Mouse (Mus musculus) kidney, adult 2 months (tissue): Measurements from ENCODE around the gene Ksr1. TPM values are rescaled to one million over a fixed set of nuclear protein-coding genes. Genes with fewer than 3 reads are reported as not detected.

ENCODE experiments used
- DNase-seq: peaks from one replicate; pipeline ENCODE4 v3.0.0; 2021
- H3K27ac ChIP-seq: fragments of 200-500 bp; 2 replicates; pipeline ENCODE4 v1.5.1; 2012; ENCODE audit warnings: low read depth, low read length, control low read depth, inconsistent platforms; ENCODE audit not compliant: insufficient read depth
- H3K27me3 ChIP-seq: fragments of 200-500 bp; replicated peaks from 2 replicates; pipeline ENCODE4 v1.6.1; 2012; ENCODE audit warnings: mild to moderate bottlenecking, moderate library complexity, low read length, inconsistent platforms; ENCODE audit not compliant: control insufficient read depth, insufficient read depth
- H3K36me3 ChIP-seq: fragments of 200-500 bp; 2 replicates; pipeline ENCODE4 v1.6.1; 2012; ENCODE audit warnings: mild to moderate bottlenecking, moderate library complexity, low read length, inconsistent platforms; ENCODE audit not compliant: control insufficient read depth, insufficient read depth
- H3K4me1 ChIP-seq: fragments of 200-500 bp; 2 replicates; pipeline ENCODE4 v1.6.1; 2011; ENCODE audit warnings: low read length; ENCODE audit not compliant: control insufficient read depth, insufficient read depth
- H3K4me3 ChIP-seq: fragments of 200-500 bp; 2 replicates; pipeline ENCODE4 v1.5.1; 2011; ENCODE audit warnings: mild to moderate bottlenecking, low read depth, low read length, control low read depth; ENCODE audit not compliant: insufficient read depth
- CTCF ChIP-seq: fragments of 200-500 bp; conservative IDR thresholded peaks from 2 replicates; pipeline ENCODE4 v1.5.1; 2011; ENCODE audit warnings: low read depth, mild to moderate bottlenecking, control low read depth, low read length, moderate library complexity, mixed read lengths; ENCODE audit not compliant: insufficient read depth, insufficient read length
- POLR2A ChIP-seq: fragments of 200-500 bp; IDR thresholded peaks from one replicate; pipeline ENCODE4 v1.6.1; 2011; ENCODE audit warnings: low read depth, low read length, control low read depth
- WGBS: fragments of 180-500 bp; shearing (Covaris S2); methylation state at CpG from one replicate; pipeline ENCODE4 v1.1.7; 2018; 5-methylcytosine and 5-hydroxymethylcytosine counted together
- polyA plus RNA-seq: library from polyadenylated mRNA; depleted of rRNA; stranded (reverse); fragments of >200 nt; gene quantifications from 2 replicates; pipeline ENCODE4 v1.2.3, GENCODE M21; 2012

The Ksr1 gene
- polyA plus RNA-seq, 1 experiment = 9.8 TPM

DNA sequence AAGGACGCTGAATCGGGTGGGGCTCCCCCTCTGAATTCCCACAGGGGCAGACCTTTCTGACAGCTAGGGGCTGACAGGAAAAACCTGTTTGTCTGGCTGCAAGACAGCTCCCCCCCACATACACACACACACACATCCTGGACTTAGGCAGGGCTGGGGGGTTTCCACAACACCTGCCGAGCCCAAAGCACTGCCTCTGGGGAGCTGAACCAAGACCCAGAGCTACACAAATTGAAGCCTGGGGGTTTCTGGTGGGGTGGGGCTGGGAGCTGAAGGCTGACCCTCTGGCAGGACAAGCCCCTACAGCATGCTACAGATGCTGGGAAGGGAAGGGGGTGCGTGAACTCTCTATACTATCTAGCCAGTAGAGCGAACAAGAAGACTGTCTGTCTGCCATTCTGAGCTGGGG lies 42.7 kb downstream of the Ksr1 start:
- no peak overlapping the region for H3K27ac ChIP-seq
- WGBS = 36% methylated on average over 5 of the region's 5 CpGs

DNA sequence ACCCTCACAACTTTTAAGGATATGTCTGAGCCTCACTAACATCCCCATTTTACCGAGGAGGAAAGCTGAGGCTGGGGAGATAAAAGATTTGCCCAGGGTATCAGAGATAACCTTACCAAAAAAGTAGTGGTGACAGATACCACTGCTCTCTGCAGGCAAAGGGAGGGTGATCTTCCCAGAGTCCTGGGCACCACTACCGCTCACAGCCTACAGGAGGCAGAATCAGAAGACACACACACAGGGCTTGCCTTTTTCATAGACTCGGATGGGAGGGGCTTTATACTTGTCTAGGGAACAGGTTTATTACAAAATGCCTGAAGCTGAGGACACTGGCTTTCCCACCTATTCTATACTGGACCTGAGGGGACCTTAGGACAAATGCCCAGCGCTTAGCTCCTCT lies 43.9 kb downstream of the Ksr1 start:
- no peaks in the 10 kb centered on the region for H3K27me3 ChIP-seq
- WGBS = 78% methylated on average over 4 of the region's 4 CpGs
- no peak for TF ChIP-seq POLR2A
- TF ChIP-seq CTCF = 0 out of 2 replicates have a peak, but pooled peaks have one; percentile 2
- no peak for DNase-seq
- H3K4me1 ChIP-seq = 0 out of 2 replicates have a peak, but pooled peaks cover 3% of the 10 kb centered on the region
- no peak overlapping the region for H3K27ac ChIP-seq
- no peak overlapping the region for H3K4me3 ChIP-seq
- no peaks in the 10 kb centered on the region for H3K36me3 ChIP-seq

More for the DNA sequence above, 42.7 kb downstream of the Ksr1 start:
- no peaks in the 10 kb centered on the region for H3K27me3 ChIP-seq
- no peak for DNase-seq
- no peak overlapping the region for H3K4me3 ChIP-seq
- H3K4me1 ChIP-seq = 0 out of 2 replicates have a peak, but pooled peaks cover 3% of the 10 kb centered on the region
- TF ChIP-seq POLR2A (no peak), CTCF (no peak)
- no peaks in the 10 kb centered on the region for H3K36me3 ChIP-seq

DNA sequence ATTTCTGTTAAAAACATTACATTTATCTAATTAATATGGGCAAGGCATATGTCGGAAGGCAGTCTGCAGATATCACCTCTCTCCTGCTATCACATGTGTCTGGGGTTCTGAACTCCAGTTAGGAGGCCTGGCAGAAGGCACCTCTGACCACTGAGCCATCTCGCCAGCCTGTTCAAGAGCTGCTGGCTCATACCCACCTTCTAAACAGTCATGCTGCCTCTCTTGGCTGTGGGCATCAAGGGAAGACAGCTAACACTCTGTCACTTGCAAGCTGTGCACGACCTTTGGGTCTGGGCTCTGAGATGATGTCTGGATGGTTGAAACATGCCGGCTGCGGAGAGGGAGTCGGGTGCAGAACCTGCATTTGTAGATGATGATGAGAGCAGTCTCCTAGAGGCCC lies 44.6 kb downstream of the Ksr1 start:
- Histone ChIP-seq H3K4me3 (no peak overlapping the region), H3K27ac (no peak overlapping the region), H3K27me3 (no peaks in the 10 kb centered on the region), H3K4me1 (0 out of 2 replicates have a peak, but pooled peaks cover 3% of the 10 kb centered on the region), H3K36me3 (no peaks in the 10 kb centered on the region)
- TF ChIP-seq CTCF (no peak), POLR2A (no peak)
- WGBS = 96% methylated on average over 6 of the region's 6 CpGs
- DNase-seq = no peak

DNA sequence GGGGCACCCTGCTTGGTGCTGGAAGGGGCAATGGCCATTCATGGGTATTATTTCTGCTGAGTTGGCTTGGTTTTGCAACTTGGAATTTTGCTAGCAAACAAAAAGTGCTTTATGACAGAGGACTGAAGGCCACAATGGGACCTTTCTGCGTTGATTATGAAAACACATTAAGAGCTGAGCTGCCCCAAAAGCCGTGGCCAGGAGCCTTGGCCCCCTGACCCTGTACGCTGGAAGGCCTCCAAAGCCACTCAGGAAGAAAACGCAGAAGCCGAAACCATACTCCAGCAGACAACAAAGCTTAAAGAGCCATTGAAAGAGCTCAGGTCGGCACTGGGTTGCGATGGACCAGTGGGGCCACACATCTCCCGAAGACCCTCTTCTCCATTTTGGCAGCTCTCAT lies 47.2 kb downstream of the Ksr1 start:
- Histone ChIP-seq H3K27me3 (no peaks in the 10 kb centered on the region), H3K4me3 (no peak overlapping the region), H3K4me1 (0 out of 2 replicates have a peak, but pooled peaks cover 3% of the 10 kb centered on the region), H3K27ac (0 out of 2 replicates have a peak overlapping the region, but pooled peaks have one; percentile 10), H3K36me3 (no peaks in the 10 kb centered on the region)
- 55% methylated on average over 8 of the region's 8 CpGs for WGBS
- TF ChIP-seq POLR2A = no peak
- peak; percentile 67 for DNase-seq

DNA sequence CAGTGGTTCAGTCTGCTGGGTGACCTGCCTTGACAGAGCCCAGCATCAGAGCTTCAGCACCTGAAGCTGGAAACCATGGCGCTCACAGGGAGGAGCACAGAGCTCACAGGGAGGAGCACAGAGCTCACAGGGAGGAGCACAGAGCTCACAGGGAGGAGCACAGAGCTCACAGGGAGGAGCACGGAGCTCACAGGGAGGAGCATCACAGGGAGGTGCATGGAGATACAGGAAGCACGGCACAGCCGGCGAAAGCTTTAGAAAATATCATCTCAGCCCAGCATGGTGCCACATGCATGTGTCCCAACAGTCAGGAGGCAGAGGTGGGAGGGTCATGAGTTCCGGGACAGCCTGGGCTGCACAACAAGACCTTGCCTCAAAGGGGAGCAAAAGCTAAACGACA lies 48.5 kb downstream of the Ksr1 start:
- DNase-seq = no peak
- Histone ChIP-seq H3K4me1 (0 out of 2 replicates have a peak, but pooled peaks cover 3% of the 10 kb centered on the region), H3K36me3 (no peaks in the 10 kb centered on the region), H3K27ac (no peak overlapping the region), H3K27me3 (no peaks in the 10 kb centered on the region), H3K4me3 (no peak overlapping the region)
- TF ChIP-seq CTCF (no peak), POLR2A (no peak)
- WGBS = 80% methylated on average over 7 of the region's 7 CpGs

DNA sequence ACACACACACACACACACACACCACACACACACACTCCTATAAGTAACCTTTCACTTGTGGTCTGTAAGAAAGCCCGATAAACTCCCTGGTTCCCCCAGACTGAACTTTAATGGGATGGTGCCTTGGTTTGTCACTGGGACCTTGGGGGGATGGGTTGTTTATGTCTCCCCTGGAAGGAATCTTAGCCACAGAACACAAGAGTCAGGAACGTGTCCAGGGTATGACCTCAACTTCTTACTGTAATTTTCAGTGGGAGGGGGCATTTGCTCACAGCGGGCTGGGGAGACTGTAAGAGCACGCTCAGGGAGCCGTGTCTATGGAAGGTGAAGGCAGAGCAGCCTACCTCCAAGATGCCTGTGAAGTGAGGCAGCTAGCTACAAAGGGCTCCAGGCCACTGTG lies 49.5 kb downstream of the Ksr1 start:
- H3K36me3 ChIP-seq = no peaks in the 10 kb centered on the region
- TF ChIP-seq CTCF (no peak), POLR2A (no peak)
- 62% methylated on average over 5 of the region's 5 CpGs for WGBS
- no peaks in the 10 kb centered on the region for H3K27me3 ChIP-seq
- DNase-seq = no peak
- H3K4me1 ChIP-seq = 0 out of 2 replicates have a peak, but pooled peaks cover 3% of the 10 kb centered on the region
- H3K4me3 ChIP-seq = no peak overlapping the region
- no peak overlapping the region for H3K27ac ChIP-seq

DNA sequence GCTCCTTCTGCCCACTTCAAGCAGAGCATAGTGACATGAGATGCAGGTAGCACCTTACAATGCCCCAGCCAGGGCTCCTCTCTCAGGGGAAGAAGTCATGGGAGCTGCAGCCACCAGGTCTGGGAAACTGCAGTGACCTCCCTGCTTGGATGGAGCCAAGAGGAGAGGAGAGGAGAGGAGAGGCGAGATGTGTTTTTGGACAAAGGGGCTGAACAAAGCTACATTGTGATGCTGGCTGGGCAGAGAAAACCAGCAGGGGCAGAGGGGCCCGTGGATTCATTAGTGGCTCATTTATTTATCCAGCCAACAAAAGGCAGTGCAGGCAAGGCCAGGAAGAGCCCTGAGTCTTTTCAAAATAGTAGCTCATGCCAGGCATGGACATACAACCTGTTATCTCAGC lies 50.5 kb downstream of the Ksr1 start:
- no peak for DNase-seq
- H3K27ac ChIP-seq = peak overlapping the region; percentile 88; the same call in 1 of the 2 replicates
- H3K36me3 ChIP-seq = no peaks in the 10 kb centered on the region
- 0 out of 2 replicates have a peak, but pooled peaks cover 3% of the 10 kb centered on the region for H3K4me1 ChIP-seq
- TF ChIP-seq CTCF (no peak), POLR2A (no peak)
- 57% methylated on average over 2 of the region's 2 CpGs for WGBS
- H3K4me3 ChIP-seq = no peak overlapping the region
- H3K27me3 ChIP-seq = no peaks in the 10 kb centered on the region

DNA sequence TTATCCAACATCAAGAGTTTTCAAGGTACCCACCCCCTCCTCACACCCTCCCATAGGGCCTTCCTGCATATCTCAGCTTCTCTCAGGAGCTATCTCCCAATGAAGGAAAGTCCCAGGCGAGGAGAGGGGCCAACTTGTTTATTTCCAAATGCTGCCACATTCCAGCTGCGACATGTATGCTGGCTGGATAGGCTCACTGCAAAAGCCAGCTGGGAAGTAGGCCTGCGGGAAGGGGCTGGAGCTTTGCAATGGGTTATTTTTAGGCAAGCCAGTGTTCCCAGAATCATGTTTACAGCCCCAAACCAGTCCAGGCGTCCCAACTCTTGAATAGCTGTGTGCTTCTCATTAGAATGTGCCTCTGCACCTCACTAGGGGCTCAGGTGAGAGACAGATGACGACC lies 51.5 kb downstream of the Ksr1 start:
- TF ChIP-seq CTCF = no peak
- no peak for TF ChIP-seq POLR2A
- H3K27ac ChIP-seq = peak overlapping the region; percentile 88
- peak; percentile 74 for DNase-seq
- 67% methylated on average over 5 of the region's 5 CpGs for WGBS
- H3K4me1 ChIP-seq = 0 out of 2 replicates have a peak, but pooled peaks cover 3% of the 10 kb centered on the region
- no peaks in the 10 kb centered on the region for H3K36me3 ChIP-seq
- H3K27me3 ChIP-seq = no peaks in the 10 kb centered on the region
- H3K4me3 ChIP-seq = no peak overlapping the region
